Mouse (Mus musculus): ENCODE measurements around the gene March7.

The March7 gene

GRCm38 (mm10) chr2:60209703-60210651 lies at the start of gene March7, which contains the start of gene Baz2b:
Gene March7 (plus strand): TSS chr2:60209887.
Gene Baz2b (minus strand): TSS chr2:60209839.
- in situ Hi-C loops (cut with MseI, MboI), result no loop called here

GRCm38 (mm10) chr2:60163744-60164143 lies 45.9 kb upstream of the March7 start:
- in situ Hi-C loops (cut with MseI, MboI), result no loop called here

GRCm38 (mm10) chr2:60165679-60166078 lies 44.0 kb upstream of the March7 start:
- in situ Hi-C loops (cut with MseI, MboI), result no loop called here

GRCm38 (mm10) chr2:60166878-60167277 lies 42.8 kb upstream of the March7 start:
- in situ Hi-C loops (cut with MseI, MboI), result no loop called here

- in situ Hi-C loops (cut with MseI, MboI), result no loop called here
Measured at GRCm38 (mm10) chr2:60171786-60172530, 37.7 kb upstream of the March7 start.

- in situ Hi-C loops (cut with MseI, MboI), result no loop called here
Measured at GRCm38 (mm10) chr2:60172531-60172914, 37.2 kb upstream of the March7 start.

GRCm38 (mm10) chr2:60173190-60173589 lies 36.5 kb upstream of the March7 start:
- in situ Hi-C loops (cut with MseI, MboI), result no loop called here

- in situ Hi-C loops (cut with MseI, MboI), result no loop called here
Measured at GRCm38 (mm10) chr2:60173595-60173994, 36.1 kb upstream of the March7 start.

GRCm38 (mm10) chr2:60175078-60175477 lies 34.6 kb upstream of the March7 start:
- in situ Hi-C loops (cut with MseI, MboI), result no loop called here

- in situ Hi-C loops (cut with MseI, MboI), result no loop called here
Measured at GRCm38 (mm10) chr2:60176087-60176486, 33.6 kb upstream of the March7 start.

GRCm38 (mm10) chr2:60177490-60177889 lies 32.2 kb upstream of the March7 start:
- in situ Hi-C loops (cut with MseI, MboI), result no loop called here

GRCm38 (mm10) chr2:60181696-60182095 lies 28.0 kb upstream of the March7 start:
- in situ Hi-C loops (cut with MseI, MboI), result no loop called here

- in situ Hi-C loops (cut with MseI, MboI), result no loop called here
Measured at GRCm38 (mm10) chr2:60196841-60197240, 12.8 kb upstream of the March7 start.

- in situ Hi-C loops (cut with MseI, MboI), result loop anchor here in 1 of 2 experiments (5.0 kb wide), 1 partner anchor 153 kb away; no protein-coding TSS in a partner anchor
Measured at GRCm38 (mm10) chr2:60200051-60200562, 9.6 kb upstream of the March7 start.

GRCm38 (mm10) chr2:60200667-60201066 lies 9.0 kb upstream of the March7 start:
- in situ Hi-C loops (cut with MseI, MboI), result loop anchor here in 1 of 2 experiments (5.0 kb wide), 1 partner anchor 153 kb away; no protein-coding TSS in a partner anchor

- in situ Hi-C loops (cut with MseI, MboI), result loop anchor here in 1 of 2 experiments (5.0 kb wide), 1 partner anchor 156 kb away; no protein-coding TSS in a partner anchor
Measured at GRCm38 (mm10) chr2:60202900-60203530, 6.7 kb upstream of the March7 start.

GRCm38 (mm10) chr2:60203733-60204132 lies 6.0 kb upstream of the March7 start:
- in situ Hi-C loops (cut with MseI, MboI), result loop anchor here in 1 of 2 experiments (5.0 kb wide), 1 partner anchor 156 kb away; no protein-coding TSS in a partner anchor

- in situ Hi-C loops (cut with MseI, MboI), result loop anchor here in 1 of 2 experiments (5.0 kb wide), 1 partner anchor 157 kb away; no protein-coding TSS in a partner anchor
Measured at GRCm38 (mm10) chr2:60204162-60204561, 5.5 kb upstream of the March7 start.

- in situ Hi-C loops (cut with MseI, MboI), result no loop called here
Measured at GRCm38 (mm10) chr2:60205795-60206194, 3.9 kb upstream of the March7 start.

- in situ Hi-C loops (cut with MseI, MboI), result no loop called here
Measured at GRCm38 (mm10) chr2:60209122-60209611, 520 bp upstream of the March7 start.

- in situ Hi-C loops (cut with MseI, MboI), result no loop called here
Measured at GRCm38 (mm10) chr2:60210821-60211220, 1.1 kb downstream of the March7 start.
